Mouse (Mus musculus) urinary bladder, adult 2 months (tissue): Measurements from ENCODE around the gene Dscam. TPM values are rescaled to one million over a fixed set of nuclear protein-coding genes. Genes with fewer than 3 reads are reported as not detected.

ENCODE experiments used
- DNase-seq: peaks from one replicate; pipeline ENCODE4 v3.0.0; 2022; ENCODE audit warnings: low spot score
- polyA plus RNA-seq: library from polyadenylated mRNA; depleted of rRNA; stranded (reverse); fragments of >200 nt; gene quantifications from 2 replicates; pipeline ENCODE4 v1.2.3, GENCODE M21; 2012; rRNA removed

The Dscam gene
- 0.03 TPM in 2 replicates for polyA plus RNA-seq

DNA sequence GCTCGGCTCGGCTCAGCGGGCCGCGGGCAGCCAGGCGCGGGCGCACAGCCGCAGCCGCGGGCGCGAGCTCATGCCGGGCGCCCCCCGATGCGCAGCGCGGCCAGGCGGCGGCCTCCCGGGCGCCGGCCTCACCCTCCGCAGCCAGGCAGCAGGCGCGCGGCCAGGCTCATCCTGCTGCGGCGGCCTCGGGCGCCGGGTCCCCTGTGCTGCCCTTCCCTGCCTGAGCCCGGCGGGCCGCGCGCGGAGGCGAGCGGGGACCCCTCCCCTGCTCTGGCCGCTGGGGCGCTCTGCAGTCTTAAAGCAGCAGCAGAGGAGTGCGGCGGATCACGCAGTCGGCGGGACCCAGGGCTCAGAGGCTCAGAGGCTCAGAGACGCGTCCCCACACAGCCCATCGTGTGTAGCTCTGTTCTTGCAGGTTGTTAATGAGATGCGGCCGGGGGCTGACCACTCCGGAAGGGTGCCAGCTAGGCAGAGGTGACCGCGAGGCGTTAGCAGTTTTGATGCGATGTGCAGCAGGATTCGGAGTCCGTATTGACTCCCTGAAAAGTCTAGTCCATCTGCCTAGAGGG lies at the start of gene Dscam:
Gene Dscam (minus strand): TSS at position 240 of the 569 bp plus-strand sequence.
- DNase-seq: no peak

DNA sequence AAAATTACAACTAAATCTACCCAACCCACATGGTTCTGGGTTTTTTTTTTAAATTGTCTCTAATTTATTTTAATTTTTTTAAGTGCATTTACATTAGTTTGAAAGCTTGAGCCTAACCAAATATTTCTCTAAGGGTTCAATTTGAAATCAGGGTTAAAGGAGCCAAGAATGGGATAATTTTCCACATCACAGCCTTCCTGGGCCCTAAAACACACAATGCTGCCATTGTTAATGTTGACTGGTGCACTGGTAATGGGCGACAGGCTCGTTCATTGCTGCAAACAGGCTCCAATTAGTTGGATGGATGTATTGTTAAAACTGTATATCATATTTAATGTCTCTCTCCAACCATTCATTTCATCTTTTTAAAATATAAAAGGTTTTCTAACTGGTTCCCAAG lies 48.8 kb upstream of the Dscam start:
- no peak for DNase-seq

DNA sequence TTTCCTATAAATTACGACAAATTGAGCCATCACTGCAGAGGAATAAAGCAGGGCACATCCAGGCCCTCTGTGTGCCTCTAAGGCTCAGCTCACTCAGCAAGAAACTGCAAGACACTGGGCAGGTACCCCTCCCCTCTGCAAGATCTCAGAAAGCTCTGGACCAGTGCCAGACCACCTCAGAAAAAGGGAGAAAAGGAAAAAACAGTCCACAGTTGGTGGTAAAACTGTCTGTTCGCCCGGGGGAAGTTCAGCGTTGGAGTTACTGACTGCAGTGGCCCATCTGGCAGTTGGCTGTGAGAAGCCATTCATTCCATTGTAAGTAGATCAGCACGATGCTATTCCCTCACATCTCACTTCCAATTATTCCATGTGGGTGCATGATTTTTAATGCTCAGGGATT lies 39.4 kb upstream of the Dscam start:
- no peak for DNase-seq

DNA sequence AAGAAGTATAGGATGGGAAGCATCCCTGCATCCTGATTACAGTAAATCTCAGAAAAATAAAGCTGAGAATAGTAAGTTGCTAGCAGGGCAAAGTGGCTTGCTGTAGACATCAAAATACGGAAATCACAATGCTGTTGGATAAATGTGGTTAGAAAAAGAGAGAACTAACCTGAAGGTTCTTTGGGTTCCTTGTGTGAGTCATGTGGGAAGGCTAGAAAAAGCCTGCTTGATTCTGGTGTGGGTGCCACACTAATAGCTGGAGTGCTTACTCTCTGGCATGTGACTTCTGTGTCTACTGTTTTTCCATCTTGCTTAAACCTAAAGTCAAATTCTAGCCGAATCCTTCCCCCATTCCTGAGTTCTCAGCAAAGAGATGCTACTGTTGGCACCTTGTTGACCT lies 37.7 kb upstream of the Dscam start:
- DNase-seq: no peak

DNA sequence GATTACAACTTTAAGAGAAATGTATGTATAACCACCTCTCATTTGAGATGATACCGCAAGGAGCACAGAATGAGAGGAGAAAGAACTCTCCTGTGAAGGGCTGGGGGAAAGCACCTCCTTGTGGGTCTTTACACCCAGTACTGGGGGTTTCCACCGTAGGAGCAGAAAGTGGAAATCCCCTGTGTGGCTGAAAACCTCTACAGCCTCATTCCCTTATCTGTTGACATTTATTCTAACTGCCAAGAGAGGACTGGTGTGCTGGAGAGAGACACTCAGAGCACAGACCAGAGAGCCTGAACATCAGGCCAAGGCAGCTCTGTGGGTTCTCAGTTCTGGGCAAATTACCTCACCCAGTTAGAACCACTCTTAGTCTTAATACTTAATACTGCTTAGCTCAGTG lies 33.5 kb upstream of the Dscam start:
- DNase-seq: no peak

DNA sequence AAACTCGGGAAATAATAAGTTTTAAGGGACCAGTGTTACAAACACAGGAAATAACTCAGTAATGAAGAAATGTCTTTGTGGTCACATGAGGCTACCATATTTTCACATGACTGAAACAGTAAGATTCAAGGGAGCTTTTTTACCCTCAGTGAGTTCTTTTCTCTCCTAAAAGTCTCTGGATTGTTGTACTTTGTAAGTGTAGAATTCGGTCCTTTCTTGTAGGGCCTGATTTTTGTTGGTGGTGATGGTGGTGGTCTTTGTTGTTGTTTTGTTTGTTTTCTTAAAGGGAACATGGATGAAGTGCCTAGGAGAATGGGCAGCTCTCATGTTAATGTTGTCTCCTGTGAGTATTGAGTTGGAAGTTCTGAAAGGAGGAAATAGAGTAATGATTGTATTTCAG lies 33.0 kb upstream of the Dscam start:
- no peak for DNase-seq

DNA sequence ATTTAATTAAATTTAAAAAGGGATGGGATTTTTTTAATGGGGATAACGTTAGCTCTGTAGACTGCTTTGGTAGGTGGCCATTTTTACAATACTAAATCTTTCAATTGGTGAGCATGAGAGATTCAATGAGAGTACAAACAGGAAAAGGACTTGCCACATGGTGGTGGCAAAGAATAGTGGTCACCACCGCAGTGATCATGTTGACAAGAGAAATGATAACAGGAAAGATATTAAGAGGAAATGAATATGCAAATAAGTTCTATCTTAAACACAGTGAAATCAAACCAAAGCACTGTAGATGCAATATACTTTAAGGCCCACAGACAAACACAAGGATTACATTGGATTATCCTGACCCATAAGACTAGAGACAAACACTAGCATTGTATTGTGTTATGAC lies 24.1 kb upstream of the Dscam start:
- DNase-seq: no peak

DNA sequence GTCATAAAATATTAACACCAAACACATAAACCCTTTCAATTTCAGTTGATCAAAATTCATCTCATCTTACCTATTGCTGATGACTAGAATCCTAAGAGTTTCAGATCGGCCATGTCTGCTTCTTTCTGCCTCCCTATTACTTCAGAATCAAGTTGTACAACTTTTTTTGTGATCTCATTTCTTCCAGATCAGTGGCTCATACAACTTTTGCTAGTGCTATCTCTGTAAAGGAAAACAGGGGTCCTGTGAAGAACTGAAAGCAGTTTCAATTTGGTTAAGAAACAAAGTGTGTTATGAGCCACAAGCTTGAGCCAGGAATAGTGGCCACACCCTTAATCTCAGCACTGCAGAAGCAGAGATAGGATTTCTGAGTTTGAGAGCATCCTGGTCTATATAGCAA lies 23.6 kb upstream of the Dscam start:
- no peak for DNase-seq

DNA sequence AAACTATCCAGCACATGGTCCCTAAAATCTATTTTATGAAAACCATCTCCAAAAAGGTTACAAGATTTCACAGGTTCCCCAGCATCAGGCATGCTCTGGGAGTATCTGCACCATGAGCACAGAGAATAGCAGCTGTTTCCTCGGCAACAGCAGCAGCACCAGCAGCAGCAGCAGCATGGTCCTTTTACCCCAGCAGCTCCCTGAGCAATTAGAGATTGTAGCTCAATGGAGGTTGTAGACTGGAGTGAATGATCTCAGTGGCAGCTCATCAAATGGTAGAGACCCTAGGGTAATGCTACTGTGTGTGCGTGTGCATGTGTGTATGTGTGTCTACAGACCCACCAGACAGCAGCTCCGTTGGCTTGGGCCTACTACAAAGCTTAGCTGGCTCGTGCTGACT lies 21.7 kb upstream of the Dscam start:
- no peak for DNase-seq

DNA sequence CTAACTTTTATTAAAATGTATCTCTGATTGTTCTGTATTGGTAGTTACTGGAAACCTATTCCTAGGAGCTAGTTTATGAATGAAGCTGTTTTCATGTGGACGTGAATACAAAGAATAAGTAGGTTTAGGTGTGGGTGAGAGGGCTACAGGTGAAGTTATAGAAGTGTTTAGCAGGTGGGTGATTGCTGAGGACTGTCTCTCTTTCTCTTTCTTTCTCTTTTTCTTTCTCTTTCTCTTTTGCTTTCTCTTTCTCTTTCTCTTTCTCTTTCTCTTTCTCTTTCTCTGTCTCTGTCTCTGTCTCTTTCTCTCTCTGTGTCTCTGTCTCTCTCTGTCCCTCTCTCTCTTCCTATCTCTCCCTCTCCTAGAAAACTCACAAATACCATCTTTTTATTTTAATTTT lies 20.1 kb upstream of the Dscam start:
- no peak for DNase-seq

DNA sequence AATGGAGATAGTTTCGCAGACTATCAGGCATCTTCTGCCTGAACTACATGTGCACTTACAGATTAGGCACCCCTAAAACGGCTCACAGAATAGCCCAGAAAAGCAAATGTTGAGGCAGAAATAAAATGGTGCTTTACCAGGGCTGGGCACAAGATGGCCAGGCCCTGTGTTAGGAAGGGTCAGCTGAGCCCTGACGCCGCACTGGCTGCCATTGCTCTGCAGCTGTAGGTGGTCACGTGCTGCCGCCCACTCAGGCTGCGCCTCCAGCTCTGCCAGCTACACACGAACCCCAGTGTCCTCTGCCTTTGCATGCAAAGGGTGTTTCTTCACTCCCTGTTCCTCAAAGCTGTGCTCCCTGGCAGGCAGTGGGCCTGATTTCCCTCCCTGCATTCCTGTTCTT lies 948 bp upstream of the Dscam start:
- DNase-seq: no peak

DNA sequence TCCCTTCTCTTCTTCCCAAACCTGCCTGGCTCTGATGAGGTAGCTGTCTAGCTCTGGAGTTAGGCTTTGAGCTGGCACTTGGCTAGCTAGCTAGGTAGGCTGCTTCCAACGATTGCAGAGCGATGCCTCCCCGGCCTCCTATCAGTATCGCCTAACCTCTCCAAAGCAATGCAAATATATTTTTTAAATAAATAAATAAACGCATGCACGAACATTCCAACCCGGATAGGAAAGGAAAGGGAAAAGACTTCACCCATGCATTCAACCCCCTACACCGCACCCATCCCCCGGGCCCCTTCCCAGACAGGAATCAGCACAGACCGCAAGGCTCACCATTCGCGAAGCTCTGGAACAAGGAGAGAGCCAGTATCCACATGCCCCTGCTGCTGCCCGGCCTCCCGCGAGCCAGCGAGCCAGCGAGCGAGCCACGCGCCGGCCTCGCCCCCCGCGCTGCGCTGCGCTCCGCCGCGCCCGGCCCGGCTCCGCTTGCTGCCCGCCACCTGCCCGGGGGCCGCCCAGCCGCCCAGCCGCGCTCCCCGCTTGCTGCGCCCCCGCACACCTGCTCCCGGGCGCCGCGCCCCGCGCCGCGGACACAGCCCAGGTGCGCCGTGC lies 545 bp downstream of the Dscam start:
- no peak for DNase-seq

DNA sequence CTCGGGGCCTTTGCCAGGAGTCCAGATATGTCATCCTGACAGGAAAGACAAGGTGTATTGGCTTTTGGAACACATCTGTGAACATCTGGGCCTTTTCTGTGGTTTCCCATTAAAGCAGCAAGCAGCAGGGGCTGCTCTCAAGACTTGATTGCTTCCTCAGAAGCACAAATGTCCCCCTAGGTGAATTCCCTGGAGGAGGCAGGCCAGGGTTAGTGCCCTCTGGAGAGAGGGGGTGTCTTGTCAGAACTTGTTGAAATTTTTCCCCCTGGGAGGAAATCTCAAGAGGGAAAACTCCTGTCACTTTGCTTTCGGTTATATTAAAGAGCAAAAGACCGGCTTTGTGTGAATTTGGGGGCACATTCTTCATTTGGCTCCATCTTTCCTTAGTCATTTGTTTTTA lies 1.9 kb downstream of the Dscam start:
- DNase-seq: no peak

DNA sequence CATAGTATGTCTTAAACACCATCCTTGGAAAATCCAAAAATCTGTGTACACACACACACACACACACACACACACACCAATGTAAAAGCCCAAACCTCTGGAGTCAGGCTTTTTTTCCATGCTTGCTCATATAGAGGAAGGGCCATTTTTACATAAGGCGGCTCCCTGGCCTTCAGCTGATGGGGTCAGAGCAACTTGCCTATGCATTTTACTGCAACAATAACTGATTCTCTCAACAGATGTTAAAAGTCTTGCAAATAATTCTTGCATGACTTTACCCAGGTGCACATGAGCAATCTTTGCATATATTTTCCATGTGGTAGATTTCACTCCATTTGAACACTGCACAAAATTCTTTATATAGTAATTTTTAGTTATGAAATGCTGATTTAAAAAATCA lies 2.5 kb downstream of the Dscam start:
- DNase-seq: no peak

DNA sequence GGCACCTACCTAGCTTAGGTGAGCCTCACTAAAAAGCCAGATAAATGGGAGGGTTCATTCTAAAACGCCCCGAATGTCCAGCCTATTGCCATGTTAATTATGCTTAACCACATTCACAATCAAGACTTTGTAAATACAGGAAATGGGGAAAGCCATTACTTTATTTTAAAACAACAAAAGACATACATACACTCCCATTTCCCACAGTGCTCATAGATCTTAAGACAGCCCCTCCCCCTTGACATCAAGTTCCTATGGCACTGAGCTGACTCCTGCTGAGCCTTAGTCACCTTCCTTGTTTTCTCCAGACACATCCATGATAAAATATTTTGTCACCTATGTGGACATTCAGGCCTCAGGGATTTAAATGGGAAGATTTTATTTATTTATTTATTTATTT lies 4.4 kb downstream of the Dscam start:
- no peak for DNase-seq

DNA sequence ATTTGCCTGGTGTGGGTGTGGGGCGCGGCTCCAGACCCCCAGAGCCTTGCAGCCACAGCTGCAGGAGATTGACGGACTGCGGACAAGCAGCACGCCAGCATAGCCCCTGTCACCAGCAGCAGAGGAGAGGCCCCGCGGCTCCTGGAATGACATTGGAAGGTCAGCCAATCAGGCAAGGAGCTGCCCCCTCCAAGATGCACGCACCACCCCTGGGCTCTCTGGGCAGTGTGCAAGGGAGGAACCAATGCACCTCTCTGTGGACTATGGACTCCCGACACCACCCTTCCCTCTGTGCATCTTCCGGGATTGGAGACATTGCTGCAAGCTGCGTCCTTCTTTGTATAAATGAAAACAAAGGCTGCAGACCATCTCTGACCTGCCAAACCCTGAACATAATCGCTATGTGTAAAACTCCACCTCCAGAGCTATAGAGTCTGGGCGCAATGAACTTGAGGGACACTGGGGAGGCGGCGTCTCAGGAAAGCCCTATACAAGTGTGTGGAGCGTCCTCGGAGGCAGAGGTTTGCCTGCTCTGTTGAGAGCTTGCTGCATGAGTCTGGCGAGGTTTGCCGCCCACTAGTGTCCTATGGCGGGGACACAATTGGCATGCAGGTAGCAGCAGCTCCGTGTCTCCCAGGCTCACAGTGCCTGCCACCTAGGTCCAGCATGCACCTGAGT lies 5.0 kb downstream of the Dscam start:
- DNase-seq: no peak

DNA sequence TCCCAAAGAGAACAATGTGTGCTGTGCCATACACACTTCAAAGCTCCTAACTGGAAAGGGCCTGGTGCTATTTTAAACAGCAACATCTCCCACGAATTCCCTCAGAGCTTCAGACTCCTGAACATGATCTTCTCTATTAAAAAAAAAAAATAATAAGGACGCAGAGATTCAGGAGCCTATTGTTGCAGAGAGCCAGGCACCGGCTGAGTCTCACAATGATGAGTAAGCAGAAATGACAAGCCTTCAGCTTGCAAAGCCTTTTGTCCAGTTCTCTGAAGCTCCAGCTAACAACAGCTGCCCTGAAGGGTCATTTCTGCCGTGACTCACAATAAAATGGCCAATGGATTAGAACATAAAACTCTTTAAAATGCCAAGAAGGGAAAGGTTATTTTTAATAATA lies 12.3 kb downstream of the Dscam start:
- no peak for DNase-seq

DNA sequence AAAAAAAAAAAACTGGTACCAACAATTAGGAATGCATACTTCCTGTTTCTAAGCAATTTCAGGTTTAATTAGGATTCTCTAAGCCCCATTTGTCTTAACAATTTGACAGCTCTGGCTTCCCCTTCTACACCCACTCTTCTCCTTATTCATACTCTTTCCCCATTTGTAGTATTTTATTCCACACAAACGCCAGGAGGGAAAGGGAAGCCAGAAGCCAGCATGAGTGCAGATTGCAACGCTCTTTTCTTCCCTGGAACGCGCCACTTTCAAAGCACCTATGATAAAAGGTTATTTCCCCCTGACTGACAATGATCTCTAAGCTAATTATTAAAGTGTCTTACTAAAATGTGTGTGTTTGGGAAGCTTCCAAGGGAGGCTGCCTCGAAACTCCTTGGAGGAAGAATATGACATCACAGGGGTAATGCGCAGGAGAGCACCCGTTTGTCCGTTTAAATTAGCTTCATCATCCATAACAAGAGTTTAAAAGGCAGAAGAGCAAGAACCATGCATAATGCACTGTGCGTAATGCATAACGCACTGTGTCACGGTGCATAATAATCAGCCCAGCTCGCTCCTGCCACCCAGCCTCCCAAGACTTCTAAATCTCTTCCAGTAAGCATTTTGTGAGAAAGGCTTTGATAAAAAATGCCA lies 25.9 kb downstream of the Dscam start:
- no peak for DNase-seq

DNA sequence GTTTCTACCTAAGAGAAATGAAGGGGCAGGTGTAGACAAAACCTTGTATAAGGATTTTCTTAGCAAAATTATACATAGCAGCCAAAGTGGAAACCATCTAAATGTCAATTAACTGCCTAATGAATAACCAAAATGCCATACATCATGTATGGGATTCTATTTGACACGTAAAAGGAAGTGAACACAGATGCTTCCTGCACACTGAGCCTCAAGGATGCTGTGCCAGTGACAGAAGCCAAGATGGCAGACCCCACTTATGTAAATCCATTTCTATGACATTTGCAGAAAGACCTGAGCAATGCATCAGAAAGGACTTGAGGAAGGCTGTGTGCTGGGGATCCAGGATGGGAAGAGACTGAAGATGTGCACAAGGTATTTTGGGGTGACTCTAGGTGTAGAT lies 28.6 kb downstream of the Dscam start:
- DNase-seq: no peak

DNA sequence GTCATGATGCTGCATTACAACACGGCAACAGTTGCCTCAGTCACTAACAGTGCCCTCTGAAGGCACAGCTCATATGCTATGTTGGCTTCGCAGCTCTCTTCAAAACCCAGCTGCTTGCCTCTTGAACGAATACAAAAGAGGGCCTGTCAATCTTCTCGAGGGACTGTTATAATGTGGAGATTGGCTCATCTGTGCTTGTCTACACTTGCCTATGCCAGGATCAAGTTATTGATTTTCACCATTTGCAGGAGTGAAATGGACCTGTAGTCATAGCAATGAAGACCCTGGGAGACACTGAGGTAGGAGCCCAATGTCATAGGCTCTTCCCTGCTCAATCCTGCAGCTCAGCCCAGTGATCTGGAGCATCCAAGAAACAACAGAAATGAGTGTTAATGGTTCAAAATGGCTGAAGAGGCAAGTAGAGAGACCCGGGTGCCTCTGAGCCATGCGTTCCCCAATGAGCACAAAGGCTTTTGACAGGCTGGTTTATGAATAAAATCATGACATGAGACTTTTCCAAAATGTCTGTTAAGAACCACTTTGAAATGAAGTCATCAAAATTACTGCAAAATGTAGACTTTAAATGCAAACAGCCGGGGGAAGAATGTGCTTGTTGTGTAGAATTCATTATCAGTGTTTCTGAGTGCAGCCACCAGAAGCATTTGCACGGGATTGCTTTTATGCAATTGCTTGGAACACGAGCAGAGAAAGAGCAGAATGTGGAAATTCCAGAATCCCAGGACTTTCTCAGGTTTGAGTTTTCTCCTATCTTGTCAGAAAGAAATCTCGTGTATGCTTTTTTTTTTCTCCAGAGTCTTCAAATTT lies 35.3 kb downstream of the Dscam start:
- DNase-seq: no peak

DNA sequence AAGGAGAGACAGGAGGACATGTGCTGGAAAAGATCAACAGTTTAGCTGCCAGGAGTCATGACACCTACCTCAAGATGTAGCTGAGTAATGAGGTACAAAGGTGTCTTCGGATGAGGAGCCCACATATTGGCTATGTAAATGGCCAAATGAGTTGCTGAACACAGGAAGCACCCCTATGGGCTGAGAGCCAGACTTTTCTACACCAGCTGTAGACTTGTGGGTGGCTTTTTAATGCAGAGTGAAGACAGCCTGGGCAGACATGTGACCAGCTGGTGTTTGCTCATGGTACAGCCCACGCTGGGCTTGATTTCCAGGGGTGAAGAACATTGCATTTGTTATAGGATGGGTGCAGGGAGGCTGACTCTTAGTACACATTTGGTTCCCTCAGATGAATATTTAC lies 43.3 kb downstream of the Dscam start:
- no peak for DNase-seq

DNA sequence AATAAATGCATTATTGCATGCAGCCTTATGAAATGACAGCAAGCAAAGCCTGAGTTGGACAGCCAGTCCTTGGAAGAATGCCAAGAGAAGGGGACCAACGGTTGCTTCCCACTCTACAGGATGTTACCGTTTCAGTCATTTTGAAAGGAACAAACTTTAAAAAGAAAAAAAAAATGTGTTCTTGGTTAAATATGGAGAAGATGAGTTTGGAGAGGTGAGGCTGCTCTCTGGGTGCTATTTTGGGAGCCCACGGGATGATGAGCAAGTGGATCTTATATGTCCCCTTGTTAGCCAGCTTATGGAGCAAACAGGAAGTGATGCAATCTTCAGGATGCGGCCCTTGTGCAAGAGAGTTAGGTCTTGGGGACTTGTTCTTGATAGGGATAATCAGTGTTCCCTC lies 60.5 kb downstream of the Dscam start:
- no peak for DNase-seq
